Mouse (Mus musculus): Measurements from ENCODE around the gene Rgl1.

Rgl1 gene

DNA sequence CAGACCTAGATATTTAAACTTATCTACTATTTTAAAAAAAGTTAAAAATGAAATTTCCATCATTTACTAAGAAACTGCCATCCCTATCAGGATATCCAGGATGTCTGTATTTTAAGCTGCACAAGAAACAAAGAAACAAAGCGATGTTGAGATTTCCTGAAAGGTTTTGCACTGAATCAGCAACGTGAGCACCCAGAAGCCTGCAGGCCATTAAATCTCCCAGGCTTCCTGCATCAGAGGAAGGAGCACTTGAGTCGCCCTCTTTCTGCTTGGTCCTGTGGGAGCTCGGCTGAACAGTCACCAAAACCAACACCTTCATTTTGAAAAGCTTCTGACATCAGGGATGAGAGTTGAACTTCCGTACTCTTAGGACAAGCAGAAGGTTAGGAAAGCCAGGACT, 187.2 kb downstream of the Rgl1 start:
- DNase-seq, result peak; percentile 58 to 61

DNA sequence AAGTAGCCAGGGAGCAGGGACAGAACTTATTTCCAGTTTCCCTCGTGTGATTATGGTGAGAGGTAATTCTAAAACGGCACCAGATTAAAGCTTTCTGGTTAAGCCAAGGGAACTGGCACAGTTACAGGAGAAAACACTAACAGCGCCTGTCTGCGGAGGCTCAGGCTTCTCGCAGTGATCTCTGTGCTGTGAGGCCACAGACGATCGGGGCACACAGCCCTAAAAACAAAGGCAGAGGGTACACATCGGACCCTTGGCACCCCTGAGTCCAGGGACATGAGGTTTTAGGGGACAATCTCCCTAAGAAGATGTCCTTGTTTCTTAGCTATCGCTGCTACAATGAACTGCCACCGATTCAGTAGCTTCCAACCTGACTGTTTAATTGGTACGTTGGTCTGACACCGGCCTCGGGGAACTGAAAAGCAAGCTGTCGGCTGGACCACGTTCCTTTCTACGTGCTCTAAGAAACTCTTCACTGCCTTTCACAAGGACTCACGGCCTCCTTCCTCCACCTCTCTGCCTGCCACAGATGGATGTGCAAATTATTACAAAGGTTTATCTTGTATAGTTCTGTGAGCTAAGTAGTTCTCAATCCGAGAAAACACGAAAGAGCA, 187.9 kb downstream of the Rgl1 start:
- DNase-seq, result peak in 1 of 2 experiments; percentile 45

DNA sequence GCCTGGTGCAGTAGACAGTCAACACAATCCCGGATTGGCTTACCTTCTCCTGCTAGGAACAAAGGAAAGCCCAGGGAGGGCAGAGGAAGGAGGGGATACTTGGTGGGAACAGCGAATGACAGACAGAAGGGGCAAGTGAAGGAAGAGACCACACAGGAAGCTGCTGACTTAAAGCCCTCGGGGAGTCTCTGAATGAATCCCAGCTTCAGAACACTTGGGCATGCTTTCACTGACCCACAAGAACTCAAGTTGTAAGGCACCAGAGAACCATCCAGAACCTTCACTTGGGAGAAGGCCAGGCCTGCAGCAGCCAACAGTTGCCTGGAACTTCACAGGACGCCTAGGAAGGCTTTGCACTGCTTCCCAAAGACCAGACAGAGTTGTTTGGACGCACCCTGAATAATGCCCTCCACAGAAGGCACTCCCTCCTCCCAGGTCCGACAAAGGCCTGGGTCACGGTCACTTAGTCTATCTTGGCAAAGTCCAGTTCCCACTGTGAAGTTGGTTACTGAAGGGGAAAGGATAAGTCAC, 189.5 kb downstream of the Rgl1 start:
- peak; percentile 80 to 86 for DNase-seq

DNA sequence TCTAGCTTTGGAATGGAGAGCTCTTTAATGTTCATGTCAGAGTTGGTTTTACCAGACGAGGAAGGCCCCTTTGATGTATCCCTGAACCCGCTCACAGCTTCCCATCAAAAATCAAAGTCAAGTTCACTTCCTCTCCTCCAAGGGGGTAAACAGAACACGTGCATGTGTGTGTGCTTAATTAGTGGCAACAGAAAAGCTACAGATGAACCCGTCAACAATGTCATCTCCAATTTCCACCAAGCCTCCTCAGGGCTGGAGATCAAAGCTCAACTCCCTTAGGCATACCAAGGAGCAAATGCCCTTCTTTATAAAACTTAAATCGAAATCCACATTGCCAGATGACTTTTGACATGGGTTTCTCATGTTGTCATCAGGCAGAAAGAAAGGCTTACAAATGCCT, 191.1 kb downstream of the Rgl1 start:
- no peak for DNase-seq

DNA sequence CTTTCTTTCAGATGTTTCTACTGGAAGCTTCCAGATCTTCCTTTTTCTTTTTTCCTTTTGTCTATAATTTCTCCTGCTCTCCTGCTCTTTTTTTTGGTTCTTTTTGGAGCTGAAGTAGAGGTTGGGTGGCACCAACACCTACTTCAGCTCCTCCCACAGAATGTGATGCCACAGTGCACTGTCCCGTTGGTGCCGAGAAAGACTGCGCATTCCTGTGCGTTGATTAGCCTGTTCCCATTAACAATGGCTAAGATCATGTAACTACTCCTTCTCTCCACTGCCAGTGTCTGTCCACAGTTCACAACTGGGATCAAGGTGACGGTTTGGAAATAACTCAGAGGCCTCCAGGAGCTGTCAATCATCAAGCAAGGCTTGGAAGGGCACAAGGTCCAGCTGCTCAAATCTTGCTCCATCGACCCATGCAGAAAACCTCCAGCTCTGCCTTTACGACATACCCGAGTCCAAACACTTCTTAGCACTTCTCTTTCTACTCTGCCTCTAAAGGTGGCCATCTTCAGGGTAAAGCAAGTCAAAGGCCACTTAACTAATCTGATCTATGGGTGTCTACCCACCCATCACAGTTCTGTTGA, 192.6 kb downstream of the Rgl1 start:
- peak; percentile 69 to 87 for DNase-seq

DNA sequence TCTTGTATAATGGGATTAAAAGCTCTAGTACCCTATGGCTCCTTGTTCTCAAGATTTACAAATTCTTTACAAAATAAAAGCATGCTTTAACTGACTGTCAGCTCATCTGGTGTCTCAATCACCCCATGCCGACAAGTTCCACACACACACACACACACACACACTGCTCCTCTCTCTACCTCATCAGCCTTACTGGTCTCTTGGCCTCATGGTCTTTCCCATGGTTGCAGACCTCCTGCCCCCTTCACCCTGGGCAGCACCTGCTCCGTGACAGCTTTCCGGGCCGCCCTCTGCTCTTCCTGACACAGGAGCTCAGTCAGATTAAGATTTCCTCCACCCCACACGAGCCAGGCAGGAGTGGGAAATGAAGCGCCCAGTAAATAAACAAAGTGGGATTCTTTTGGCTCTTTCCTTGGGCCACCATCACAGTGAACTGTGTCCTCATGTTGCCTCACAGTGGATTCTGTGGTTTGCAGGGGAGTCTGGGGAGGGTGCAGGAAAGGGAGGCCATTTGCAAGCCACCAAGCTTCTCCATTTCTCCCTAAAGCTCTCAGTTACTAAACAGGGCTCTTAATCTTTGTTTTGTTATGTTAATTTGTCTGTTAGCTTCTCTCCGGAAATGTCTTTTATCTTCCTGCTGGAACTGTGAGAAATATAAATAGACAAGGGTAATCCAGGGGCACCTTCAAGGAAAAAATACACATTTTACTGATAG, 193.2 kb downstream of the Rgl1 start:
- peak in 1 of 2 experiments; percentile 44 for DNase-seq

DNA sequence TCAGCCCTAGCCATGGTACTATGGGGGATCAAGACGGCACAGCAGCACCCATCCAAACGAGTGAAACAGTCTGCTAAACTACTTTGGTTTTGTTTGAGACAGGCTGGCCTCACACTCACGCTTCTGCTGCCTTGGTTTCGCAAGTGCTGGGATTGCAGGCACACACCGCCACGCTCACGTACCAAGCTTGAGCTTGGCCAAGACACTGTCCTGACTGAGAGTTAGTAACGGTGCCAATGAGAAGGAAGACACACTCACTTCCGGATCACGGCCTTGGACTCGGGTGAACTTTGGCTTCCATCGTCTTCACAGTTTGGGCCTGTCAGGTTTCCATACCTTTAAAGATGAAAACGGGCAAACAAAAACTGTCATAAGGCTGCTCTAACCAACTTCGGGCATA, 194.8 kb downstream of the Rgl1 start:
- DNase-seq, result peak in 1 of 2 experiments; percentile 48

DNA sequence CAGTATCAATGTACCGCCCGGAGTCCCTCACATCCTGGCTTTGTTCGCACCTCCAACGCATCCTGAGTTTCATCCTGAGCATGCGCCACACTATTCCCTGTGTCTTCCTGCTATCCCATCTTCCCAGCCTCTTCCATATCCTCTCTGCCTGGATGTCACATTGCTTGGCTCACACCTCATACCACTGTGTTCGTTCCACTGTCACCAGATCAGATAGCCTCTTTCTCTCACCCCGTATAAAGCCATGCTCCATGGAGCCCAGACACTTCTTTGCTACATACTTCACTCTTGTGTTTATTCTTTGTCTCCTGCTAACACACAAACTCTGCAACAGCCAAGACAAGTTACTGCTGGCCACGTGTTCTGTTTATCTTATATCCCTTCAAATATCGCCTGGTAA, 195.5 kb downstream of the Rgl1 start:
- DNase-seq, result no peak

DNA sequence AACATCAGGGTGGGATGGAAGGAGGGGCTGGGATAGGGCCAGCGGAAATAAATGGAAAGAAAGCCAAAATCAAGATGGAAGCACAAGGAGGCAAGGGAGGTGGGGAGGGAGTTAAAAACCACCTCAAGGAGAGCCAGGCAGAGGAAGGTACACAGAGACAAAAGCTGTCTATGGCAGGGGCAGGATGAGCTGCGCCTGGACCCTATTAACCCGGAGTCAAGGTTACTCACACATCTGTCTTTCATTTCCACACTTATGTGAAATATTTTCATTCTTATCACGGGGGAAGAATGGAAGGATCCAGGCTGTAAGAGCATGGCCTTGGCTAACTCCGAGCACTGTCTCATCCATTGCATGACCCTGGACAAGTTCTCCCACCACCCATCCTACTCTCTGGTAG, 202.9 kb downstream of the Rgl1 start:
- DNase-seq, result no peak

DNA sequence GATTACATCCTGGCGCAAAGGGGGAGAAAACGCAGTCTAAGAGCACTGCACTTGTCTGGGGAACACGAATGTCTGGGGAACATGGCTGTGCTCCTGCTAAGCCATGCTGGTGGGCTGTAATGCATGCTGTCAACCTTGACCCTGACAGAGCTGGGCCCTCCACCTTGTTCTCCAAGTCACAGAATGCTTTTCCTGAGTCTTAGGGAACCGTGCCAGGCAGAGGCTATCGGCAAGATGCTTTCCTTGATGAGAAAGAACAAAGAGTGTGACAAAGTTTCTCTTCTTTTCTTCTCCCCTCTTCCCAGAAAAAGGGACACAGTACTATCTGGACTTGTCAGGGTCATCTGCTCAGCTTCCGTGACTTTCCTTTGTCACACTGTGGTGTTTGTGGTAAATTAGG, 203.3 kb downstream of the Rgl1 start:
- DNase-seq, result no peak

DNA sequence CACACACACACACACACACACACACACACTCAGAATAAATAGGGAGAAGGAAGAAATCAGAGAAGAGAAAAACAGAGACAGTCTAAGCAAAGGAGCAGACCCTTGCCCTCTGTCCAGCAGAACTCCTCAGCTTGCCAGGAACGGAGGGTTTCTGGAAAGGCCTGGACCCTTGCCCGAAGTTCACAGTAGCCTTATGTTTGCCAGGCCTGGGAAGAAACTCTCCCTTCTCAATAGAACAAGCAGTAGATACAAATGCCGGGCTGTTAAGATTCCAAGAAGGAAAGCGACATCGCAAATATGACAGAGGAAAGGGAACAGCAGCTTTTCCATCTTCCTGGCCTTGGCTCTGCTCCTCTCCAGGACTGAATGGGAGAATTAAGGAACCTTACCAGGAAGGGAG, 205.7 kb downstream of the Rgl1 start:
- peak; percentile 86 to 87 for DNase-seq

DNA sequence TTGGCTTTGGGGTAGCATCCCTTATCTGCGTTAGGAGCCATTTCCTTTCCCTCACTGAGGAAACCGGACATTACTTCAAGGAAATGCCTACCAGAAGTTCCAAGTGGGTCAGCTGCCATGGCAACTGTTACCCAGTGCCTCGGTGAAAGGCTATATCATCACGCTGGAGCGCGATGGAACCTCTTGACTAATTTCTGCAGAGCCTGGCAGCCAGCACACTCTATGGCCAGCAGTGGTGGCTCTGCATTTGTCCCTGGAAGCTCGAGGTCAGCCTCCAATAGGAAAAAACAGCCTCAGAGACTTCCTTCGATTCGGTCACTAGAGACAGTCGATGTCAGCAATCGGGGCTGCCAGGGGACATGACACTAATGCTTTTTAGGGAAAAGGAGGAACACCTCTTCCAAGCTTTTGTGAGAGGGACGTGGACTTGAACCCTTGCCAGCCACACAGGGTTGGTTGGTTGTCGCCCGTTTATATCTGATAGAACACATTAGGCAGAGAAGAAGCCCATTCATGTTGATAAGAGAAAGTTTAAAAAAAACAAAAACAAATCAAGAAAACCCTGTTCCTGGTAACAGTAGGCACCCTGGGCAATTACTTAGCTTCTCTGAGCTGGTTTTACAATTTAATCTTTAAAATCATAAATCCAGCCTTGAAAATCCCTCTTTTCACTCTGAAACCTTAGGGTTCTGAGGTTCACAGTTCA, 209.4 kb downstream of the Rgl1 start:
- DNase-seq, result peak; percentile 62 to 70

DNA sequence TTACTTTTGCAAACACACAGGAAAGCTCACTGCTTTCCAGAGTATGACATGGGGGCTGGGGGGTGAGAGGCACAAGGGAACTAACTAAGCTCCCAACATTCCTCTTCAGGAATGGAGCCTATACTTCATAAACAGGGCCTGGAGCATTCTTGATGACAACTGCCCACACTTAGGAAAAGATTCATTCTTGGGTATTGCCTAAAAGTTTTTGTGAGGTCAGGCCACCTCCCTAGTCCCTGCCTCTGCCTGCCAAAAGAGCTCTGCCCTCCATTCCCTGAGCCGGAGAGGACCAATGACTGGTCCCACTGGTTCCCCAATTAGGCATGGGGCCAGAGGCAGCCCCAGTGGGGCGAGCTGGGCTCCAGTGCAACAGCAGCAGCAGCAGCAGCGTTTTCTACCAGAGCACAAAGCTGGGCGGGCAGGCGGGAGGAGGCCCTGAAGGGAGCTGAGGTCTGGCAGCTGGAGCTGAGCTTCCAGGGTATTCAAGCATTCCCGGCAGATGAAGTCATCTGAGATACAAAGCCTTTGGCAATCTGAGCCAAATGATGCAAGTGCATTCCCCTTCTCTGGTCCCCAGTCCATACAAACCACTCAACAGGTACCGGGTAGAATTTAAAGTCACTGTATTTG, 210.1 kb downstream of the Rgl1 start:
- DNase-seq, result peak; percentile 63 to 72

DNA sequence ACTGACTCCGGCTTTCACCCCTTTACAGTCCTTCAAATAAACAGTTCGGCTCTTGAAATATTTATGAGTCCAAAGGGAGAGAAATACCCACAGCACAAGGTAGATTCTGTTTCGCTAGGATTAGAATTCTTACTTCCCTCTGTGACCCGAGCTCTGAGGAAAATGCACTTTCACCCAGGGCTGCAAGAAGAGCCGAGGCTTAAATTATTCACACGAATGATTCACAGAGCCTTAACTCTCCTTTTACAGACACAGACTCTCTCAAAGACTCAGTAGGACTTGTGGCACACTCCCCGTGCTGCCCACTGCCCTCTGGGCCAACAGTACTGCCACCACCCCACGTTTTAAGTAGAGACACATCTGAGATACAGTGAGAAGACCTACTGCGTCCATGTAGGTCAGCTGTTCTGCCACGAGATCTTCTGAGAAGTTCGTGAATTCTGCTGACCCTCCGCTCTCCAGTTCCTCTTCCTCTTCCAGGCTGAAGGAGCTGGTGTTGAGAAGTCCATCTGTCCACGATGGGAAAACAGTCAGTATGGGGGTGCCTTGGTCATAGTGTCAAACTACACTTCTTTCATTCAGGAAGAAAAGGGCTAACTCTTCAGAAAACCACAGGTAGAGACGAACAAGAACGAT, 212.1 kb downstream of the Rgl1 start:
- DNase-seq, result peak; percentile 33 to 54

DNA sequence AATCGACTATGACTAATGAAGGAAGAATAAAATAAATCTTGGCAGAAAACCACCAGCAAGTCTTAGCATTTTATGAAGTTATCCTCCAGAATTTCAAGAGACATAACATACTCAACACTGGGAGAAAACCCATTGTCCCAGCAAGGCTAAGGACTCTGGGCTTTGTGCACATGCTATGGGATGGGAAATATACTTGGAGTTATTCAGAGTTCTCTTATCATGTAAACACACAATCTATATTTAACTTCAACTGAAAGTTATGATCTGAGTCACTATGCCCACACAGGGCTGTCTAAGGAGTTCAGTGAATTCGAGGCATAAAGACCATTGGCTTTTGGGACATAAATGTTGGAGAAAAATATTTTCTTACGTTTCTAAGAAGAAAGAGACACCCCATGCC, 215.2 kb downstream of the Rgl1 start:
- DNase-seq, result no peak

DNA sequence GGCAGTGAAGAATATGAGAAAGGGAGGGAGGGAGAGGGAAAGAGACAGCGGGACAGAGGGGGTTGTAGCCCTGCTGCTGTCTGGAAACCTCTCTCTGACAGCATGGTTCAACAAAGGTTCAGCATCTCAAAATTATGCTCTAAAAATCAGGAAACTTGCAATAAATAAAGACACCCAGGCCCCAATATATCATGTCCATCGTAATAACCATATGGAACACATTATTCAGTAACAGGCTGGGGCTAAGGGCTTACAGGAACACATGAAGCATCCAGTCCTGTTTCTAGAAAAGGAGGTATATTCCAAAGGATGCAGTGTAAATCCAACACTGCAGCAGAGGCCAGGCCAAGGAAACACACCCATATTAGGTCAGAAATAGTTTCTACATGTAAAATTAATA, 215.6 kb downstream of the Rgl1 start:
- DNase-seq, result no peak

DNA sequence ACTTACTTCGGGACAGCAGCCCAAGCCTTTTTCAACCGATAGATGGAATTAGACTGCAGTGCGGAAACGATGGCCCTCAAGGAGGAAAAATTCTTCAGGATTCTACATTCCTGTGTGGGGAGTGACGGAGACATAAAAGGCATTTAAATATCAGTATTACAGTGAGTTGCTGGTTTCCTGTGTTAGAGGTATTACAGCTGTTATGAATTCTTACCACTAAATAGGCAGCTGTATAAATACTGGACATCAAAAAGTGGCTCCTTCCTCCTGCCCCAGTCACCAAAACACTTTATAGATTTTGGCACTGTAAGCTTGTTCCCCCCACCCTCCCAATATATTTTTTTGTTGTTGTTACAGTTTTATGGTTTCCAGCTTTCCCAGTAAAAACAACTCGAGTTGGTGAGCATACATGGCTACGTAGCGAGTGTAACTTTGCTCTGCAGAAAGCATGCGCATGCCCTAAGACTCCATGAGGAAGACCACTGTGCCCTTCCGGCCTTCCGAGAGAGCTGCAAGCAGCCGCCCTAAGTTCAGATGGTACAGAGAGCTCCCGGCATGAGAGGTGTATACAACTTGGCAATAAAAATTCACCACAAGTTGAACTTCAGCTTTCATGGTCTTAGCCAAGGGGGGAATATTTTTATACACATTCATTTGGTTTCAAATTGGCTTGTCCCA, 217.0 kb downstream of the Rgl1 start:
- DNase-seq, result no peak

DNA sequence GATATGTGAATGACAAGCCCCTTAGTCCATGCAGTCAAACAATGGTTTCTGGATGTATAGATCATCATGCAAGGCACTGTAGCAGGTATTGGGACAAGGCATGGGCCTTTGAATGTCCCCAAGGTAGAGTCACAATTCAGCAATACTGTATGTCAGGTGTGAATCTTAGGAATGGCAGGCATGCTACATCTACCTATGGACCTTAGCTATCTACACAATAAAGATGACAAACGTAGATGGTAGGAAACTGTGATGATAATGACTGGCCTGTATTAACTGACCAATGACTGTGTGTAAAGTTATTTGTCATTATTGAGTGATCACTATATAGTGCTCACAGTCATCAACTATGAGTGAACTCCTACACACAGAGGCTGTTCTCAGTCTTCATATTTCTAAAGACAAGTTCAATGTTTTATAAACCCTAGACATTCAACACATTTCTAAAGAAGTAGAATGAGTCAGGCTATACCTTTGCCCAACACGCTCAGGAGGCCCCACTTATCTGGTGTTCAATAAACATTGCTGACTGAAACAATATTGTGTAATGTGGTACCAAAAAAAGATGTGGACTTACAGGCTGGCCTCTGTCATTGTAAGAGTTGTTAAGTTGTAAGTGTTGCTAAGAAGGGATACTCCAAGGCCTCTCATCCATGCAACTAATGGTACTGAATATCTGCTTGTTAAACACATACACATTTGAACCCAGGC, 222.5 kb downstream of the Rgl1 start:
- no peak for DNase-seq

DNA sequence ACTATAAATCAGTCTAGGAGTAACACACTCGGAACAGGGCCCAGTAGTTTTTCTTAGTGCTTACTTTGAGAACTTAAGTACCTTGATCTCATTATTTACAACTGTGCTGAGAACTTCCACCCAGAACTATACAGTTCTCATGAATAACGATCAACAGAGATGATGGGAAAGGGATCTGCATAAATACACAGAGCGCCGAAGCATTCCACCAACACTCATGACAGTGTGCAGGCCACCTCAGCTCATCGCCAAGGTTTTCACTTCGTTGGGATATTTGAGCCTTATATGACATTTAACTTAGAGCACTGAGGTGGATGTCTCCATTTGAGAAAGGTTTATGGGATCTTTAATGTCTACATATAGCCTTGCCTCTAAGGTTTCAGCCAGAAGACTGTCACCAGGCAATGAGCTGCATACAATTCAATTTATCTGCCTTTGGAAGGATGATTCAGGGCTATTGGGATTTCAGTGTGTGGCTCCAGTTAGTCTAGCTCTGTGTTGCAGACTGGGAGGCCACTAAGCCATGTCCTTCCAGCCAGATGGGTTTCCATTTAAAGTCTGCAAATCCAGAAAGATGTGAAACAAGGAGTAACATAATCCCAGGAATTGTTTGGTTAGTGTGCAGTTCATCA, 223.3 kb downstream of the Rgl1 start:
- DNase-seq, result no peak

DNA sequence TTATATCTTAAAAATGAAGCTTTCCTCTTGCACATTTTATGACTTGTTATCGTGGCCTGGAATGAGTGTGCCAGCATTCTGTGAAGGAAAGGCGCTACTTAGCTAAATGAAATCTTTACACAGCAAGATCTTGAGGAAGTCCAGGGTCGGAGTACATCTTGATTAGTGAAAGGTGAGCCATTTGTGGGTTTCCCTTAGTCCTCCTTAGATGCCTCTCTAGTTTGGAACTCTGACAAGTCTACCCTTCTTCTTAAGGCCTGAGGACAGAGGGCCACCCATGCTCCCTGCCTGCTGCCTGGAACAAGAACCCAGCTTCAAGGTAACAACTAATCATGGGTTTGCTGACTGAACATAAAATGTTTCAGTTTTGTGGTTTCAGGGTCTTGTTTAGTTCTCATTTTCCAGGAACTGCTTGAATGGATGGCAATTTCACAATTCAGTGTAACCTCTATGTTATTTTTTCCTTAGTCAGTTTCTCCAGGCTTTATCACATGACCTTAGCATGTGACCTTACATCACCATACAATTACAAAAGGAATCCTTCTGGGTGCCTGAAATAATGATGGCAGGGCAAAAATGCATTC, 225.8 kb downstream of the Rgl1 start:
- DNase-seq, result no peak
